Mouse (Mus musculus) heart, postnatal 0 days (tissue): ENCODE data around the gene Wdr70.

Experiments
- CTCF ChIP-seq: IDR thresholded peaks from 2 replicates; pipeline ENCODE4 v1.5.1; 2016; ENCODE audit warnings: antibody characterized with exemption, control low read depth, low read depth
- EP300 ChIP-seq: IDR thresholded peaks from 2 replicates; pipeline ENCODE4 v1.6.1; 2016; ENCODE audit warnings: antibody characterized with exemption, low read depth

DNA sequence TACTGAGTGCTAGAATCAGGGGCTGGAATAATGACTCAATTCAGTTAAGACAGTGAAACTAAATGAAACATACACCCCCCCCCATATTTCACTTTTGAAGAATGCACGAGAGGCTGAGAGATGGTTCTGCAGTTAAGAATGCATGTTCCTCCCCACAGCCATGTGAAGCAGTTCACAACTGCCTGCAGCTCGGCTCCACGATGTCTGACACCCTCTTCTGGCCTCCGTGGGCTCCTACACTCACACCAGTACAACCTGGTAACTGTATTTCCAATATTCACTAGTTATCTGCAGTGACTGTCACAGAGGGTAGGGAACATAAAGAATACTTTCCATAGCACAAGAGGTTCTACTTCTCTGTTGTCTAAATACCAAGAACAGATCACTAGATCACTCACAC is 59.2 kb downstream of the Wdr70 start:
- TF ChIP-seq CTCF (no peak; the same call in 1 of the 2 replicates), EP300 (no peak)
